Mouse (Mus musculus) forebrain, embryonic 15.5 days (tissue): ENCODE results near the gene Cd86. TPM values are rescaled to one million over a fixed set of nuclear protein-coding genes. Genes with fewer than 3 reads are reported as not detected.

ENCODE experiments used
- ATAC-seq: fragments of 200-750 bp; cut with Nextera tagmentation; replicated peaks from 2 replicates; pipeline ENCODE4 v1.8.0; 2017; ENCODE audit warnings: mild to moderate bottlenecking, moderate TSS enrichment, moderate library complexity
- H3K27ac ChIP-seq: fragments of 300-500 bp; sonication (generic); replicated peaks from 2 replicates; pipeline ENCODE4 v1.5.1; 2015; ENCODE audit warnings: mild to moderate bottlenecking, inconsistent platforms
- H3K27me3 ChIP-seq: fragments of 300-500 bp; sonication (generic); 2 replicates; pipeline ENCODE4 v1.6.1; 2015; ENCODE audit warnings: inconsistent platforms
- H3K36me3 ChIP-seq: fragments of 300-500 bp; sonication (generic); 2 replicates; pipeline ENCODE4 v1.6.1; 2015; ENCODE audit warnings: mild to moderate bottlenecking, inconsistent platforms
- H3K4me1 ChIP-seq: fragments of 300-500 bp; sonication (generic); 2 replicates; pipeline ENCODE4 v1.6.1; 2015; ENCODE audit warnings: inconsistent platforms
- H3K4me2 ChIP-seq: fragments of 300-500 bp; sonication (generic); replicated peaks from 2 replicates; pipeline ENCODE4 v1.6.1; 2015; ENCODE audit warnings: mild to moderate bottlenecking, inconsistent platforms
- H3K4me3 ChIP-seq: fragments of 300-500 bp; sonication (generic); 2 replicates; pipeline ENCODE4 v1.5.1; 2015; ENCODE audit warnings: mild to moderate bottlenecking, inconsistent platforms
- H3K9ac ChIP-seq: fragments of 300-500 bp; sonication (generic); replicated peaks from 2 replicates; pipeline ENCODE4 v1.6.1; 2015; ENCODE audit warnings: mild to moderate bottlenecking, inconsistent platforms
- H3K9me3 ChIP-seq: fragments of 300-500 bp; sonication (generic); 2 replicates; pipeline ENCODE4 v1.6.1; 2016; ENCODE audit warnings: inconsistent platforms
- WGBS: fragments of 180-500 bp; shearing (Covaris S2); methylation state at CpG from one replicate; pipeline ENCODE4 v1.1.7; 2015; ENCODE audit warnings: mixed read lengths; 5-methylcytosine and 5-hydroxymethylcytosine counted together
- polyA plus RNA-seq: library from polyadenylated mRNA; unstranded; fragments of >200 nt; fragmentation: Nextera tagmentation; extraction: Ambion mirVana; gene quantifications from 2 replicates; pipeline ENCODE4 v1.2.1, GENCODE M21; 2015

The Cd86 gene
- polyA plus RNA-seq, 1 experiment from 2014 or later: 1.1 TPM

DNA sequence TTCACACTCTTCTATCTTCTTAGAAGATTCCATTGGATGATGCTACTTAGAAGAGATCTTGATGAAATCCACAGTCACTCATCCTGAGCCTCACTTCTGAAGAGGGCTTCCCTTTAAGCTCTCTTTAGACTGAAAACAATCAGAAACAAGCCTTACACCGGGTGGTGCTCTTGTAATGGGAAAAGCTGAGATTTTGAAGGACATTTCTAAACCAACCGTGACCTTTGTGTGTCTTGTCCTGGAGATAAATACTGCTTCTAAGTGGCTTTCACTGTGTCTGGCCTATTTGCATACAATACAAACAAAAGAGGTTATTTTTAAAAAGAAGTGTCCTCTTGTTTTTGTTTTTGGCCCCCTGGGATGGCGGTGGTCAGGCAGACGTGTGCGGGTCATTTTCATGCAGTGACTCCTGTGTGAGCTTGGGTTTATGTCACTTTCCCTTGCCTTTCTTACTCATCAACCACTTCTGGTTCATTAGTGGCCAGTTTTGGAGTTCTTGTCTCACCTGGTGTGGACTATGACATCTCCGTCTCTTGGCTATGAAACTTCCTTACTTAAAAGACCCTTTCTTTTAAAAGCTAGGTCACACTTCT is 14.6 kb downstream of the Cd86 start:
- Histone ChIP-seq H3K4me2 (no peak overlapping the region), H3K36me3 (no peaks in the 10 kb centered on the region), H3K4me3 (no peak overlapping the region), H3K9me3 (no peaks in the 10 kb centered on the region), H3K27me3 (no peaks in the 10 kb centered on the region), H3K4me1 (no peaks in the 10 kb centered on the region), H3K9ac (no peak overlapping the region), H3K27ac (no peak overlapping the region)
- no peak for ATAC-seq
- WGBS: 63% methylated on average over 6 of the region's 6 CpGs

- H3K4me2 ChIP-seq: no peak overlapping the region
- WGBS: 82% methylated on average over 4 of the region's 4 CpGs
Observed at GRCm38 (mm10) chr16:36650511-36650910, 15.4 kb downstream of the Cd86 start.

GRCm38 (mm10) chr16:36649304-36649703 is 16.6 kb downstream of the Cd86 start:
- 14% methylated on average over 3 of the region's 3 CpGs for WGBS
- no peak for ATAC-seq
- Histone ChIP-seq H3K27ac (no peak overlapping the region), H3K9me3 (no peaks in the 10 kb centered on the region), H3K36me3 (no peaks in the 10 kb centered on the region), H3K27me3 (no peaks in the 10 kb centered on the region), H3K9ac (no peak overlapping the region), H3K4me2 (no peak overlapping the region), H3K4me1 (no peaks in the 10 kb centered on the region), H3K4me3 (no peak overlapping the region)

More at GRCm38 (mm10) chr16:36650511-36650910, 15.4 kb downstream of the Cd86 start:
- Histone ChIP-seq H3K27me3 (no peaks in the 10 kb centered on the region), H3K27ac (no peak overlapping the region), H3K4me1 (no peaks in the 10 kb centered on the region), H3K36me3 (no peaks in the 10 kb centered on the region), H3K4me3 (no peak overlapping the region), H3K9ac (no peak overlapping the region), H3K9me3 (no peaks in the 10 kb centered on the region)
- no peak for ATAC-seq

GRCm38 (mm10) chr16:36645124-36645523 is 20.8 kb downstream of the Cd86 start:
- ATAC-seq: no peak
- H3K4me2 ChIP-seq: no peak overlapping the region

DNA sequence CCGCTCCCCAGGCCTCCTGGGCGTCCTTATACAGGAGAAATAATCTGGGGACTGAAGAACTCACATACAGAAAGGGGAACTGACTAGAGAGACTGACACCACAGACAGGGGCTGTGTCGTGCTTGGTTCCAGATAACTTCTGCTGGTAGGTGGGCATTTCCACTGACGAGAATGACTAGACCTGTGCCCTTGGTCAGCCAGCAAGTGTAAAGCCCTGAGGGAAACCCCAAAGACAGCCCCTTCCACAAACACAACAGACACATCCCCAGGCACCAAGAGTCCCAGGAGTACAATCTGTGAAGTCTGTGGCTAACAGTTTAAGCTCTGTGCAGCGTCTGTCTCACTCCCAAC is 23.2 kb downstream of the Cd86 start:
- Histone ChIP-seq H3K27ac (no peak overlapping the region), H3K4me1 (no peaks in the 10 kb centered on the region), H3K9ac (no peak overlapping the region), H3K4me2 (no peak overlapping the region), H3K27me3 (no peaks in the 10 kb centered on the region), H3K9me3 (no peaks in the 10 kb centered on the region), H3K36me3 (no peaks in the 10 kb centered on the region), H3K4me3 (no peak overlapping the region)
- 83% methylated on average over 5 of the region's 5 CpGs for WGBS
- no peak for ATAC-seq

More at GRCm38 (mm10) chr16:36645124-36645523, 20.8 kb downstream of the Cd86 start:
- Histone ChIP-seq H3K27ac (no peak overlapping the region), H3K4me1 (no peaks in the 10 kb centered on the region), H3K4me3 (no peak overlapping the region), H3K27me3 (no peaks in the 10 kb centered on the region), H3K9me3 (no peaks in the 10 kb centered on the region), H3K36me3 (no peaks in the 10 kb centered on the region), H3K9ac (no peak overlapping the region)
- 93% methylated on average over 6 of the region's 6 CpGs for WGBS

DNA sequence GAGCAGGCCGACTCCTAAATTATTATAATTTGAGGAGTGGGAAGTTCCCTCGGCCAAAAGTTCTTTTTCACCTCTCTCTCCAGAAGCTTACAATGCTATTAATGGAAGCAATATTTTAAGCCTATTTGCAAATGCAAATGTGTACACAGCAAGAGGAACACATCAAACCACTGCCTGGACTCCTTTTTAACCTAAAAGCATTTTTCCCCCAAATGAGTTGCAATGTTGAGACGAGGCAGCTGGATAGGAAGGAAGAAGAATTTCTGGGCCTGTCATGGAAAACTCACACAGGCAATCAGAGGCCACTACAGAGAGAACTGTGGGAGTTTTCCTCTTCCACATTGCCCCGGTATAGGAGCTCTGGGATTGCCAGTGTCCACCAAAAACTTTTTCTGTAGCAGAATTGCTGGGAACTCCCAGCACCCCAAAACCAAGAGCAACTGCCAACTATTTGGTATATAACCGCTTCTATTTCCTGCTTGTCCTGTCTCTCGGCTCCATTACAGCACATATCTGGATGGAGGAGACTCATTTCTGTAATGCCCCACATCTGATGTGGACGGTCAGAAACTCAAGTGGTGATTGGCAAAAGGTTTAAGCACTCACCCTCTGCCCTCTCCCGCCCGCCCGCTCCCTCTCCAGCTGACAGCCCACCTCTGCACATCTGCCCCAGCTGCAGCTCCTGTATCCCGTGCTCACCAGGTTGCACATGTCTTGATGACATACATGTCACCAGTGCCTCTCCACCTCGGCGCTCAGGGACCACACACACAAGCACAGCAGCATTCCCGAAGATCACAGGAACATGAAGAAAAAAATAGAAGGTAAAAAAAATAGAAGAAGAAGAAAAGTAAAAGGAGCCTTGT is 23.8 kb downstream of the Cd86 start:
- no peak for ATAC-seq
- no peak overlapping the region for H3K9ac ChIP-seq
- H3K4me2 ChIP-seq: no peak overlapping the region
- H3K9me3 ChIP-seq: no peaks in the 10 kb centered on the region
- no peak overlapping the region for H3K4me3 ChIP-seq
- H3K27me3 ChIP-seq: no peaks in the 10 kb centered on the region
- no peaks in the 10 kb centered on the region for H3K4me1 ChIP-seq
- WGBS: 89% methylated on average over 14 of the region's 14 CpGs
- no peak overlapping the region for H3K27ac ChIP-seq
- H3K36me3 ChIP-seq: no peaks in the 10 kb centered on the region

GRCm38 (mm10) chr16:36640993-36641392 is 24.9 kb downstream of the Cd86 start:
- ATAC-seq: no peak
- H3K9me3 ChIP-seq: no peaks in the 10 kb centered on the region
- H3K27ac ChIP-seq: no peak overlapping the region
- WGBS: 71% methylated on average over 5 of the region's 5 CpGs
- H3K27me3 ChIP-seq: no peaks in the 10 kb centered on the region
- no peaks in the 10 kb centered on the region for H3K4me1 ChIP-seq
- no peak overlapping the region for H3K4me3 ChIP-seq
- no peaks in the 10 kb centered on the region for H3K36me3 ChIP-seq
- no peak overlapping the region for H3K4me2 ChIP-seq
- no peak overlapping the region for H3K9ac ChIP-seq

DNA sequence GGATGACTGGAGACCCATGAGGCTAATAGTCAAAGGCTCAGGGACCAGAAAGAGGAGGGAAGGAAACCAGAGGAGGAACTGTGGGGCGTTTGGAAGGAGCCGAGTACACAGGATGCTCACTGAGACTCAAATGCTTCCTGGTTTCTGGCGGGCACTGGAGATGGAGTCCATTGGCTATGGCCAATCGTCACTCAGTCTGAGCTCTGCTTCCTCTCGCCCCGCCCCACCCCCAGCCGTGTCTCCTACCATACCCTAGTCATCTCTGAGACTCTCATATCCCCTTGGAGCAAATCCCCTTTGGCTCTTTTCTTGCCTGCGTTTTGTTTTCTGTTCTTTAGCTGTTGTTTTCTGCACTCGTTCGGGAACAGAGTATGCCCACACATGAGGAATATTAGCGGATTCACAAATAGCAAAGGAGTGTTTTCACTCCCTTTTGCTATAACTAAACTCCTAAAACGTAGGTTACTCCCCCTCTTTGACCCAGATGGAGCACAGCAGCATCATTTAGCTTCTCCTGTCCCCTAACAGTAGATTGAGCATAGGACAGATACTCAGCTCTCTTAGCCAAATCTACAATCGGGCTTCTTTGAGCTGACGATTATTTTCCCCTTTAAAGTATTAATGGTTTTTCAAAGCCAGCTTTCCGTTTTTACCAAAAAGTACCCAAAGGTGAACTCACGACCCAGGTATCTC is 25.9 kb downstream of the Cd86 start:
- Histone ChIP-seq H3K27ac (no peak overlapping the region), H3K9me3 (no peaks in the 10 kb centered on the region), H3K4me1 (no peaks in the 10 kb centered on the region), H3K27me3 (no peaks in the 10 kb centered on the region), H3K36me3 (no peaks in the 10 kb centered on the region), H3K4me2 (no peak overlapping the region), H3K4me3 (no peak overlapping the region), H3K9ac (no peak overlapping the region)
- no peak for ATAC-seq
- 90% methylated on average over 16 of the region's 16 CpGs for WGBS

DNA sequence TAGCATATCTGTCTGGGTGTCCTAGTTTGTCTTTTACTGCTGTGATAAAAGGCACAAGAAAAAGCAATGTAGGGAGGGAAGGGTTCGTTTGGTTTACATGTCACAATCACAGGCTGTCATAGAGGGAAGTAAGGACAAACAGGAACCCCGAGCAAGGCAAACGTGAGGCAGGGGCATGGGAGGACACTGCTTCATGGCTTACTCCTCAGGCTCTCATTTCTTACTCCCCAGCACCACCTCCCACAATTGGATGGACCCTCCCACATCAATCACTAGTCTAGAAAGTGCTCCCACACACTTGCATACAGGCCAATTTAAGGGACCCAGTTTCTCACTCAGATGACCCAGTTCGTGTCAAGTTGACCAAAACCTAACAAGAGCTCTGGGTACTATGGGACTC is 29.1 kb downstream of the Cd86 start:
- Histone ChIP-seq H3K36me3 (no peaks in the 10 kb centered on the region), H3K27me3 (no peaks in the 10 kb centered on the region), H3K4me3 (no peak overlapping the region), H3K27ac (no peak overlapping the region), H3K9me3 (no peaks in the 10 kb centered on the region), H3K4me2 (no peak overlapping the region), H3K4me1 (no peaks in the 10 kb centered on the region), H3K9ac (no peak overlapping the region)
- WGBS: 79% methylated on average over 4 of the region's 4 CpGs
- no peak for ATAC-seq

- H3K27ac ChIP-seq: no peak overlapping the region
- H3K4me1 ChIP-seq: no peaks in the 10 kb centered on the region
- WGBS: 88% methylated on average over 23 of the region's 23 CpGs
- no peak for ATAC-seq
- H3K9ac ChIP-seq: no peak overlapping the region
- no peak overlapping the region for H3K4me2 ChIP-seq
- H3K9me3 ChIP-seq: no peaks in the 10 kb centered on the region
- no peaks in the 10 kb centered on the region for H3K27me3 ChIP-seq
- H3K4me3 ChIP-seq: no peak overlapping the region
- H3K36me3 ChIP-seq: no peaks in the 10 kb centered on the region
Observed at GRCm38 (mm10) chr16:36634971-36635710, 30.7 kb downstream of the Cd86 start.

DNA sequence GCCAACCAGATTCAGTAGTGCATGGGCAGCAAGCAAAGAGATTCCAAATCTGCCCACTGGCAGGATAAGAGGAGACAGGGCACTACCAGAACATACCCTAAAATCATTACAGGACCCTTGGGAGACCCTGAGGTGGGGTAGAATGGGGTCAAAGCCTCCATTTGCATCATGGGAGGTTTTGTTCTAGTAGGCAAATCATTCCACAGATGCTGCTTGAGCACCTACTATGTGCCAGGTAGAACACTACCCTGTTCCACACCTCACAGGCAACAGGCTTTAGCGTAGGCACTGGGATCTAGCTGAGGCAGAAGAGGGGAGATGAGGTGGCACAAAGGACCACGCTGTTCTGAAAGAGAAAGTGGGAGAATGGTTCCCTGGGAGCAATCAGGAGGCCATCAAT is 31.5 kb downstream of the Cd86 start:
- no peak overlapping the region for H3K9ac ChIP-seq
- H3K4me3 ChIP-seq: no peak overlapping the region
- no peaks in the 10 kb centered on the region for H3K4me1 ChIP-seq
- no peak overlapping the region for H3K27ac ChIP-seq
- ATAC-seq: no peak
- H3K4me2 ChIP-seq: no peak overlapping the region
- H3K27me3 ChIP-seq: no peaks in the 10 kb centered on the region
- WGBS: 88% methylated on average over 2 of the region's 2 CpGs
- H3K36me3 ChIP-seq: no peaks in the 10 kb centered on the region
- no peaks in the 10 kb centered on the region for H3K9me3 ChIP-seq

DNA sequence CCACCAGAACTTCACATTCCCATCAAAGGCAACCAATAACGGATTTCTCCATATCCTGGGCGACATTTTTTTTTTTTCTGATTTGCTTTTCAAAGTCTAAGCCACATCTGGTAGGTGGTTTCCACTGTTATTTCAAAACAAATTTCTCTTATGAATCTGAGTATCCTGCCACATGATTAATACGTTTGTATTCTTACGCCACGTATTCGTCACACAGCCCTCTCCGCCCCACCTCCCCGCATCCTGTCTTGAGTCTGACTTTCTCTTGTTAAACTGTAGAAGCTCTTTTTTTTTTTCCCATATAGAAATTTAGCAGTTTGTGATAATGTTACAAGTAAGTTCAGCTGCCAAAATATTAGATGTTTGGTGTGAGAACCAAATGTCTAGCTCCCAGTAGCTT is 33.7 kb downstream of the Cd86 start:
- ATAC-seq: no peak
- Histone ChIP-seq H3K4me3 (no peak overlapping the region), H3K9me3 (no peaks in the 10 kb centered on the region), H3K4me1 (no peaks in the 10 kb centered on the region), H3K27me3 (no peaks in the 10 kb centered on the region), H3K9ac (no peak overlapping the region), H3K4me2 (no peak overlapping the region), H3K27ac (no peak overlapping the region), H3K36me3 (no peaks in the 10 kb centered on the region)
- WGBS: 92% methylated on average over 8 of the region's 8 CpGs
